Mouse (Mus musculus) liver, embryonic 14.5 days (tissue): ENCODE measurements around the gene Dnah7a.

ENCODE experiments used
- CTCF ChIP-seq: IDR thresholded peaks from 2 replicates; pipeline ENCODE4 v1.5.1; 2016; ENCODE audit warnings: antibody characterized with exemption, low read depth, control low read depth
- EP300 ChIP-seq: IDR thresholded peaks from 2 replicates; pipeline ENCODE4 v1.6.1; 2016; ENCODE audit warnings: antibody characterized with exemption, low read depth

DNA sequence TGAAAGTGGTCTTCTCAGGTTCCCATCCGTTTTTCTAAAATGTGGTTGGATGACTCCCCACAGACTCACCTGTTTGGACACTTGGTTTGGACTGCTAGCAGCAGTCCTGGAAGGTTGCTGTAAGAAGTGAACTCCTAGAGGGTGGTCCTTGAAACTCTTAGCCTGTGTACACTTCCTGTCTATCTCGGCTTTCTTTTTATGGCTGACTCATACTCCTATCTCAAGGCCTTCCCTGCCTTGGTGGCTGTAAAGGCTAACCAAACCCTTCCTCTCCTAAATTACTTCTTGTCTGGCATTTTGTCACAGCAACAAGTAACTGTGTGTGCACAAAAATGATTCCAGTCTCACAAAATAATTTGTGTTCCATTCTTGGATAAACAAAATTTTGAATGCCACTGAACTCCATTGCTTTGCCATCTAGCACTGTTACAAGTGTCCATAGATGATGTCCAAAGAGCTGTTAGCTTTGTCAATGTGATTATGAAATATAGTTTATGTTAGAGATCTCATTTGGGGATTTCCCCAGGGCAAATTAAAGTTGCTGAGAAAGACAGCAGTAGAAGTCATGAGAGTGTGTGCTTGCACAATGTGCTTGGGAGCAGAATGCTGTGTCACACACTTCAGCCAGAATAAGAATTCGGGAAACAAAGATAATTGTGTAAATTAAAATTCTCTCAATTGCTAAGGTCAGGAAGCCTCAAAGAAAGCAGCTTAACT, 35.3 kb upstream of the Dnah7a start:
- TF ChIP-seq CTCF = no peak
- no peak for TF ChIP-seq EP300
